Comparison of ENCODE assay signal across 13 mouse cellular contexts in genomic region chr16:14308245-14309073, GRCm38 (mm10). TPM values are rescaled to one million over a fixed set of nuclear protein-coding genes. Genes with fewer than 3 reads are reported as not detected.
A peak's percentile ranks its signal among the peaks of the same experiment; 100 is the strongest.
DNase-seq lines count a peak whose midpoint lies in the region; ATAC-seq and TF ChIP-seq lines count a peak whose summit lies in the region.
"Had no signal": no experiment of that assay in that cellular context is flagged by ENCODE, and none has a peak within 500 bp of the region (broad histone marks: within the 10 kb centered on the region; RNA-seq: fewer than 3 reads in every experiment).

No protein-coding gene starts in this region.

- H3K27me3 ChIP-seq in heart, embryonic 10.5 days (ENCODE audit: insufficient read depth, poor library complexity, severe bottlenecking): no peaks in the 10 kb centered on the region
- H3K27me3 ChIP-seq in liver, postnatal 0 days (ENCODE audit: insufficient read depth, low read length): no peaks in the 10 kb centered on the region
- H3K27me3 ChIP-seq: midbrain, embryonic 12.5 days had no signal

- 71% methylated on average over 6 of the region's 6 CpGs for WGBS in heart, embryonic 10.5 days
- WGBS in liver, postnatal 0 days (ENCODE audit: insufficient replicate concordance): 58% methylated on average over 6 of the region's 6 CpGs

- no peak overlapping the region for H3K9ac ChIP-seq in liver, postnatal 0 days (replicated peaks)
- H3K9ac ChIP-seq: midbrain, embryonic 12.5 days had no signal

- 0 out of 2 replicates have a peak overlapping the region, but pooled peaks have one; percentile 25 for H3K27ac ChIP-seq in heart, embryonic 10.5 days
- H3K27ac ChIP-seq in liver, postnatal 0 days (ENCODE audit: low read depth): peak overlapping the region; percentile 82
- H3K27ac ChIP-seq in left cerebral cortex, adult 2 months: no peak overlapping the region
- H3K27ac ChIP-seq: midbrain, embryonic 12.5 days had no signal

- TF ChIP-seq EP300 in liver, postnatal 0 days (IDR thresholded peaks at IDR 0.05; ENCODE audit: low read depth): peak; percentile 92

- H3K9me3 ChIP-seq in heart, embryonic 10.5 days: no peaks in the 10 kb centered on the region
- H3K9me3 ChIP-seq in liver, postnatal 0 days (ENCODE audit: low read length): no peaks in the 10 kb centered on the region
- H3K9me3 ChIP-seq: midbrain, embryonic 12.5 days had no signal

- peak; percentile 42 for TF ChIP-seq CTCF in liver, postnatal 0 days (IDR thresholded peaks at IDR 0.05; ENCODE audit: low read depth)
- no peak for TF ChIP-seq CTCF in left cerebral cortex, adult 2 months (IDR thresholded peaks at IDR 0.05)

- intact Hi-C loops in heart, postnatal 36 days (cut with DNase I): no loop called here
- intact Hi-C loops in left cerebral cortex, adult 2 months (cut with DNase I): no loop called here

- H3K36me3 ChIP-seq in heart, embryonic 10.5 days: peaks cover 67% of the 10 kb centered on the region
- peaks cover 49% of the 10 kb centered on the region for H3K36me3 ChIP-seq in liver, postnatal 0 days (replicated peaks; ENCODE audit: insufficient read depth, low read length)

- no peaks in the 10 kb centered on the region for H3K4me1 ChIP-seq in heart, embryonic 10.5 days
- peaks cover 3% of the 10 kb centered on the region; the same call in 1 of the 2 replicates for H3K4me1 ChIP-seq in liver, postnatal 0 days (ENCODE audit: insufficient read depth)
- H3K4me1 ChIP-seq: midbrain, embryonic 12.5 days had no signal

- DNase-seq in heart, embryonic 10.5 days (ENCODE audit: low spot score): peak; percentile 76
- DNase-seq in heart, postnatal 36 days: no peak
- DNase-seq in adipocyte (ENCODE audit: low spot score): peak; percentile 88
- peak; percentile 11 for DNase-seq in fat pad, adult 2 months (ENCODE audit: extremely low read depth, low read depth, low spot score)
- peak; percentile 24 for DNase-seq in liver, postnatal 0 days
- no peak for DNase-seq in kidney, adult 18-20 months
- no peak for DNase-seq in thymus, postnatal 25 days
- no peak for DNase-seq in left cerebral cortex, adult 2 months (ENCODE audit: extremely low spot score in 1 of 2, low spot score in 2 of 2)
- DNase-seq: B cell, adult 2 months; kidney, adult 8-10 months had no signal

- no peak overlapping the region for H3K4me3 ChIP-seq in heart, embryonic 10.5 days
- H3K4me3 ChIP-seq in liver, postnatal 0 days (ENCODE audit: low read depth, low read length): no peak overlapping the region
- H3K4me3 ChIP-seq in left cerebral cortex, adult 2 months: no peak overlapping the region
- H3K4me3 ChIP-seq: midbrain, embryonic 12.5 days had no signal

- H3K4me2 ChIP-seq in liver, postnatal 0 days (ENCODE audit: low read depth, low read length): peak overlapping the region; percentile 40
- H3K4me2 ChIP-seq: midbrain, embryonic 12.5 days had no signal

- peak; percentile 90 for ATAC-seq in liver, postnatal 0 days
- ATAC-seq: activated CD4-positive, CD25-positive, alpha-beta regulatory T cell, adult 4 months had no signal

RNA-seq across cellular contexts. Expression of gene Fopnl, which starts 8.7 kb away (rescaled TPM):
- 111 and 119 TPM in 2 replicates for polyA plus RNA-seq in heart, embryonic 10.5 days (2016; fragmentation: Nextera tagmentation; extraction: Ambion mirVana)
- 10 to 100 TPM; 58.7 to 69.8 TPM for total RNA-seq in heart, postnatal 36 days (2021)
- polyA plus RNA-seq in liver, postnatal 0 days (2015; fragmentation: Nextera tagmentation; extraction: Ambion mirVana): 40.7 and 45.1 TPM in 2 replicates
- total RNA-seq in left cerebral cortex, adult 2 months (2021): 10 to 100 TPM; 48.6 to 50.0 TPM

RNA-seq across cellular contexts. Expression of gene Myh11, which starts 17.3 kb away (rescaled TPM):
- 0.23 and 0.70 TPM in 2 replicates for polyA plus RNA-seq in heart, embryonic 10.5 days (2016; fragmentation: Nextera tagmentation; extraction: Ambion mirVana)
- total RNA-seq in heart, postnatal 36 days (2021): 10 to 100 TPM; 25.4 to 28.1 TPM
- 0.36 TPM in 2 replicates for polyA plus RNA-seq in liver, postnatal 0 days (2015; fragmentation: Nextera tagmentation; extraction: Ambion mirVana)
- total RNA-seq in left cerebral cortex, adult 2 months (2021): 1 to 10 TPM; 4.7 to 5.0 TPM
- total RNA-seq: granulocyte monocyte progenitor cell, adult 5-6 weeks had no signal
- polyA plus RNA-seq: activated CD4-positive, CD25-positive, alpha-beta regulatory T cell, adult 4 months had no signal

RNA-seq across cellular contexts. Expression of gene Abcc1, which starts 52.9 kb away (rescaled TPM):
- polyA plus RNA-seq in heart, embryonic 10.5 days (2016; fragmentation: Nextera tagmentation; extraction: Ambion mirVana): 2.8 and 4.9 TPM in 2 replicates
- total RNA-seq in heart, postnatal 36 days (2021): 10 to 100 TPM; 23.5 to 24.5 TPM
- 1.2 and 1.7 TPM in 2 replicates for polyA plus RNA-seq in liver, postnatal 0 days (2015; fragmentation: Nextera tagmentation; extraction: Ambion mirVana)
- 10 to 100 TPM; 16.4 to 18.4 TPM for total RNA-seq in left cerebral cortex, adult 2 months (2021)

Comparison
In these comparisons a context has a peak if more than half of its experiments do, and no peak if none do; other contexts are left out.
1. DNase-seq: peak in heart, embryonic 10.5 days (single experiment), adipocyte (single experiment), fat pad, adult 2 months (single experiment) and liver, postnatal 0 days (single experiment); none in heart, postnatal 36 days (0 of 2), kidney, adult 18-20 months (single experiment), thymus, postnatal 25 days (single experiment) and left cerebral cortex, adult 2 months (0 of 2).
2. RNA of gene Myh11, which starts 17.3 kb away (total RNA-seq): 25.4 to 28.1 TPM in heart, postnatal 36 days; 4.7 to 5.0 TPM in left cerebral cortex, adult 2 months; every median in the first group is over 4 times any median in the second.